Comparison of ENCODE assay signal across 8 mouse cellular contexts in the genomic region with DNA sequence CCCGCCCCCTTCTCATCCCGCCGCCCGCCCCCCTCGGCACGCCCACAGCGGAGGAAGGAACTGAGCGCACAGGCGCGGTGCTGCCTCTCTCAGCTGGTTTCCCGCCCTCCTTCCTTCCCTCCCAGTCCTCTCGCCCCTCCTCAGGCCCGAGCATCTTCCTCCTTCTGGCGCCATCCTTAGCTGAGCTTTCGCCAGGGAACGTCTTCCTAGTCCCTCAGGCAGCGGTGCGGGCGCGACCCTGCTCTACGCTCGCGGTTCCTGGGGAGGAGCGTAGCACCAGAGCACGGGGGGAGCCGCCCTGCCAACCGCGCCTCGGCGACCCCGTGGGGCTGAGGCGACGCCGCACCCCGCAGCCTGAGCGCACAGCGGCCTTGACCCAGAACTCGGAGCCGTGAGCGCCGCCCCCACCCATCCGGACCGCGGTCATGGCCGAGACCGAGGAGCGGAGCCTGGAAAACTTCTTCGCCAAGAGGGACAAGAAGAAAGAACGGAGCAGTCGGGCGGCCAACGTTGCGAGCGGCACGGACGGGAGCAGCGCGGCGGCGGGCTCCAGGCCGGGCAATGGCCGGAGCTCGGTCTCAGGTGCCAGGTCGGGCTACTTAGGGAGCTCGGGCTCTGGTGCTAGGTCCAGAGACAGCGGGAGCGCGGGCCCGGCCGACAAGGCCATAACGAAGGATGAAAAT. TPM values are rescaled to one million over a fixed set of nuclear protein-coding genes. Genes with fewer than 3 reads are reported as not detected.
DNase-seq lines count a peak whose midpoint lies in the region; ATAC-seq lines count a peak whose summit lies in the region.
"Not testable (repeated sequence)": the region's sequence is repeated elsewhere in the genome, so short reads cannot be mapped to it uniquely, and the experiment has no call there.
"Had no signal": no experiment of that assay in that cellular context is flagged by ENCODE, and none has a peak within 500 bp of the region (broad histone marks: within the 10 kb centered on the region; RNA-seq: fewer than 3 reads in every experiment).

No protein-coding gene starts in this region.

- ATAC-seq in common myeloid progenitor, adult 5-6 weeks (replicated peaks; ENCODE audit: low read depth, poor library complexity, severe bottlenecking) = peak; percentile 46; the same call in 1 of the 2 replicates
- 0 out of 2 replicates have a peak, but pooled peaks have one; percentile 30 for ATAC-seq in forebrain, embryonic 13.5 days
- peak; percentile 84 for ATAC-seq in kidney, embryonic 16.5 days (ENCODE audit: low FRiP score, low TSS enrichment)
- peak; percentile 53 for ATAC-seq in liver, embryonic 16.5 days (ENCODE audit: low read depth)
- 0 out of 2 replicates have a peak, but pooled peaks have one; percentile 45 for ATAC-seq in midbrain, embryonic 15.5 days (replicated peaks)
- ATAC-seq in stomach, embryonic 14.5 days (ENCODE audit: insufficient number of reproducible peaks, insufficient read depth, low FRiP score, low read depth) = peak; percentile 66

- not testable (repeated sequence) for H3K36me3 ChIP-seq in forebrain, embryonic 13.5 days (ENCODE audit: poor library complexity, severe bottlenecking); hindbrain, embryonic 10.5 days; kidney, embryonic 16.5 days (ENCODE audit: insufficient read depth, low read length); liver, embryonic 16.5 days (ENCODE audit: control insufficient read depth, insufficient read depth); midbrain, embryonic 15.5 days (replicated peaks); stomach, embryonic 14.5 days (ENCODE audit: control insufficient read depth, insufficient read depth, low read length)

- H3K4me1 ChIP-seq in forebrain, embryonic 13.5 days; hindbrain, embryonic 10.5 days (replicated peaks); kidney, embryonic 16.5 days (ENCODE audit: insufficient read depth, low read length); liver, embryonic 16.5 days (ENCODE audit: control insufficient read depth, low read depth, low read length); midbrain, embryonic 15.5 days; stomach, embryonic 14.5 days (ENCODE audit: control insufficient read depth, insufficient read depth, low read length): not testable (repeated sequence)

- H3K27me3 ChIP-seq in forebrain, embryonic 13.5 days; hindbrain, embryonic 10.5 days (ENCODE audit: insufficient read depth, poor library complexity, severe bottlenecking); kidney, embryonic 16.5 days (ENCODE audit: insufficient read depth, low read length); liver, embryonic 16.5 days (ENCODE audit: control insufficient read depth, insufficient read depth, low read depth, low read length); midbrain, embryonic 15.5 days (replicated peaks); stomach, embryonic 14.5 days (ENCODE audit: control insufficient read depth, insufficient read depth, low read length): not testable (repeated sequence)

- H3K9me3 ChIP-seq in forebrain, embryonic 13.5 days (replicated peaks); liver, embryonic 16.5 days (replicated peaks; ENCODE audit: control insufficient read depth, low read length); midbrain, embryonic 15.5 days; stomach, embryonic 14.5 days (ENCODE audit: control insufficient read depth, low read depth, low read length): not testable (repeated sequence)
- H3K9me3 ChIP-seq in hindbrain, embryonic 10.5 days = peaks cover 14% of the 10 kb centered on the region
- peaks cover 11% of the 10 kb centered on the region for H3K9me3 ChIP-seq in kidney, embryonic 16.5 days (ENCODE audit: low read length)

- peak; percentile 2 for DNase-seq in hindbrain, embryonic 10.5 days (ENCODE audit: low spot score)

- not testable (repeated sequence) for H3K27ac ChIP-seq in forebrain, embryonic 13.5 days; hindbrain, embryonic 10.5 days; kidney, embryonic 16.5 days (ENCODE audit: low read length); liver, embryonic 16.5 days (ENCODE audit: low read length); midbrain, embryonic 15.5 days; stomach, embryonic 14.5 days (ENCODE audit: low read length)

- WGBS in forebrain, embryonic 13.5 days = 68% methylated on average over 69 of the region's 71 CpGs
- whole genome bisulfite sequencing in hindbrain, embryonic 10.5 days = 67% methylated on average over 70 of the region's 71 CpGs
- 66% methylated on average over 62 of the region's 71 CpGs for WGBS in kidney, embryonic 16.5 days
- WGBS in liver, embryonic 16.5 days (ENCODE audit: insufficient replicate concordance) = 61% methylated on average over 65 of the region's 71 CpGs
- 69% methylated on average over 70 of the region's 71 CpGs for WGBS in midbrain, embryonic 15.5 days
- WGBS in stomach, embryonic 14.5 days = 63% methylated on average over 61 of the region's 71 CpGs

- H3K4me3 ChIP-seq in forebrain, embryonic 13.5 days; hindbrain, embryonic 10.5 days; kidney, embryonic 16.5 days (ENCODE audit: low read length); liver, embryonic 16.5 days (ENCODE audit: low read depth, low read length); midbrain, embryonic 15.5 days; stomach, embryonic 14.5 days (ENCODE audit: low read depth, low read length): not testable (repeated sequence)

- H3K9ac ChIP-seq in forebrain, embryonic 13.5 days; kidney, embryonic 16.5 days (replicated peaks; ENCODE audit: low read length); liver, embryonic 16.5 days (ENCODE audit: low read depth, low read length); midbrain, embryonic 15.5 days; stomach, embryonic 14.5 days (replicated peaks; ENCODE audit: low read depth, low read length): not testable (repeated sequence)

- not testable (repeated sequence) for H3K4me2 ChIP-seq in forebrain, embryonic 13.5 days; kidney, embryonic 16.5 days (replicated peaks; ENCODE audit: low read depth, low read length); liver, embryonic 16.5 days (ENCODE audit: low read depth, low read length); midbrain, embryonic 15.5 days; stomach, embryonic 14.5 days (replicated peaks; ENCODE audit: low read depth, low read length)

RNA-seq across cellular contexts. Expression of a gene that starts 55.6 kb away (rescaled TPM):
- 30.8 and 38.1 TPM in 2 replicates for total RNA-seq in common myeloid progenitor, adult 5-6 weeks (2017)
- 3.8 and 4.3 TPM in 2 replicates for polyA plus RNA-seq in forebrain, embryonic 13.5 days (2015; fragmentation: Nextera tagmentation; extraction: Ambion mirVana)
- 3.2 and 7.7 TPM in 2 replicates for polyA plus RNA-seq in hindbrain, embryonic 10.5 days (2016; fragmentation: Nextera tagmentation; extraction: Ambion mirVana)
- polyA plus RNA-seq in kidney, embryonic 16.5 days (2015; fragmentation: Nextera tagmentation; extraction: Ambion mirVana) = 5.3 and 6.2 TPM in 2 replicates
- 2.7 and 3.1 TPM in 2 replicates for polyA plus RNA-seq in liver, embryonic 16.5 days (2015; fragmentation: Nextera tagmentation; extraction: Ambion mirVana)
- polyA plus RNA-seq in midbrain, embryonic 15.5 days (2015; fragmentation: Nextera tagmentation; extraction: Ambion mirVana) = 3.2 and 3.3 TPM in 2 replicates
- 9.3 TPM in 2 replicates for polyA plus RNA-seq in stomach, embryonic 14.5 days (2014; fragmentation: Nextera tagmentation; extraction: Ambion mirVana)
- polyA plus RNA-seq: liver, adult 2 months had no signal

Comparison
In these comparisons a context has a peak if more than half of its experiments do, and no peak if none do; other contexts are left out.
1. ATAC-seq: peak in every context shown above with its lines; median percentile 84 in kidney, embryonic 16.5 days; 66 in stomach, embryonic 14.5 days; 53 in liver, embryonic 16.5 days; 46 in common myeloid progenitor, adult 5-6 weeks; 45 in midbrain, embryonic 15.5 days; 30 in forebrain, embryonic 13.5 days.